Mouse (Mus musculus): ENCODE data around the gene Plcb1.

DNA sequence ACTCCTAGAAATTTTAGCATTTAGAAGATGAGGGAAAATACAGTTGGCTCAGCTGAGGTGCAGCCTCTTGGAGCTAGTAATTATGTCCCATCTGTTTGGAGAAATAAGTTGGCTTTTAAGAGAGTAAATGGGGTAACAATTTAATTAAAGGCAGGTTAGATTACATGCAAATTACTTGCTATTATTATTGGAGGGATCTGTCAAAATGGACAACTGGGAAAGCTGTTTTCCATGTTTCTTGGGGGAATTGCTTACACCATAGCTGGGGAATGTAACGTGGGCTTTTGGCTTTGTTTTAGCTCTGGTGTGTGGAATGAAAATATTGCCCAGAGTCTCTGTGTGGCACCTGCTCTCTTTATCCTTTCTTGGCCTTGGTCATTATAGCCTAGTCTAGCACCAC, 316.1 kb downstream of the Plcb1 start:
- TF ChIP-seq CTCF (IDR thresholded peaks at IDR 0.05; ENCODE audit: low read depth, low read length) (no peak), POLR2A (IDR thresholded peaks at IDR 0.05; ENCODE audit: borderline replicate concordance, low read depth, low read length) (no peak)
